Comparison of ENCODE assay signal across 1 mouse cellular context in the genomic region with DNA sequence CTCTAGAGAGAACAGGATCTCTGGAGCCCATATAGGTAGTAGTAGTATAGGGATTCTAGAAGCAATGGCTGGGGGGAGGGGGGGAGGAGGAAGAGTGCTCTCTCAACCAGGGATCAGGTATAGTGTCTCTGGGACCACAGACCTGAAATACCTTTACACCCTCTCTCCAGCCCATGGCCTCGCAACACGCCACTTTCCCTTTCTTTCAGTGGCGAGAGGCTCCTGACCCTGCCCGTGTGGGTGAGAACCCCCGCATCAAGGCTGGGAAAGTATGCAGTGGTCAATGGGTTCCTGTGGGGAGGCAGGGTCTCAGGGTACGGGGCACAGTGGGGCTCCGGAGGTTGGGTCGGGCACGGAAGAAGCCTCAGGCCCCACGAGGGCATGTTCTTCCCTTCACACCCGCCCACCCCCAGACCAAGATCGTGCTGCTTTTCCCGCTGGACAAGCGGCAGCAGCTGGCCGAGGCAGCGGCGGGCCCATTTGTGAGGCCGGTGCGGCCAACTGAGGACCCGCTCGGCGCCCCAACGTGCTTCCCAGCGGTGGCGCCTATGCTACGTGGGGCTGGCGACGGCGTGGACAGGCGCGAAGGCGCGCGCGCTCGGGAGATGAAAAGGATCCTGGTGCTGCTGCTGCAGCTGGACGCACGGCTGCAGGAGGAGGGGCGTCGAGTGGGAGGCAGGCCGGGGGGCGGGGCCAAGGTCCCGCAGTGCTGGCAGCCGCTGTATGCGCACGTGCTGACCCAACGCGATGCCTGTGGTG.
TF ChIP-seq lines count a peak whose summit lies in the region.

No protein-coding gene starts in this region.

TF ChIP-seq in myocyte, 11 proteins besides CTCF, POLR2A, EP300 and RAD21 (continued from another document):
- TF ChIP-seq MYOD1 (IDR thresholded peaks at IDR 0.05; ENCODE audit: control insufficient read depth in 1 of 3, insufficient read length in 2 of 3, low read depth in 2 of 3) (peak in 2 of 3 experiments; percentile 59 to 77), POLR2AphosphoS2 (IDR thresholded peaks at IDR 0.05; ENCODE audit: insufficient read length, low read depth) (peak; percentile 73)
TF ChIP-seq in myocyte: peak in this region for 3.
